Mouse (Mus musculus) embryonic facial prominence, embryonic 14.5 days (tissue): ENCODE measurements around the gene Phip. TPM values are rescaled to one million over a fixed set of nuclear protein-coding genes. Genes with fewer than 3 reads are reported as not detected.

Experiments
- ATAC-seq: fragments of 200-750 bp; cut with Nextera tagmentation; 2 replicates; pipeline ENCODE4 v1.8.0; 2017; ENCODE audit warnings: low read depth, moderate number of reproducible peaks, moderate TSS enrichment
- DNase-seq: peaks from one replicate; pipeline ENCODE4 v3.0.0-alpha.2; 2015; ENCODE audit warnings: low spot score
- H3K27ac ChIP-seq: fragments of 300-500 bp; sonication (generic); replicated peaks from 2 replicates; pipeline ENCODE4 v1.5.1; 2014; ENCODE audit warnings: low read depth, mild to moderate bottlenecking, low read length, moderate library complexity
- H3K27me3 ChIP-seq: fragments of 300-500 bp; sonication (generic); replicated peaks from 2 replicates; pipeline ENCODE4 v1.6.1; 2014; ENCODE audit warnings: low read length; ENCODE audit not compliant: control insufficient read depth, insufficient read depth
- H3K36me3 ChIP-seq: fragments of 300-500 bp; sonication (generic); 2 replicates; pipeline ENCODE4 v1.6.1; 2014; ENCODE audit warnings: low read length, mixed read lengths; ENCODE audit not compliant: control insufficient read depth, insufficient read depth
- H3K4me1 ChIP-seq: fragments of 300-500 bp; sonication (generic); 2 replicates; pipeline ENCODE4 v1.6.1; 2014; ENCODE audit warnings: antibody characterized with exemption, low read length; ENCODE audit not compliant: control insufficient read depth, insufficient read depth
- H3K4me2 ChIP-seq: fragments of 300-500 bp; sonication (generic); 2 replicates; pipeline ENCODE4 v1.6.1; 2014; ENCODE audit warnings: low read depth, mild to moderate bottlenecking, low read length, moderate library complexity, mixed read lengths
- H3K4me3 ChIP-seq: fragments of 300-500 bp; sonication (generic); 2 replicates; pipeline ENCODE4 v1.5.1; 2014; ENCODE audit warnings: low read depth, mild to moderate bottlenecking, low read length
- H3K9ac ChIP-seq: fragments of 300-500 bp; sonication (generic); 2 replicates; pipeline ENCODE4 v1.6.1; 2014; ENCODE audit warnings: low read depth, mild to moderate bottlenecking, low read length, moderate library complexity, mixed read lengths
- H3K9me3 ChIP-seq: fragments of 300-500 bp; sonication (generic); 2 replicates; pipeline ENCODE4 v1.6.1; 2016; ENCODE audit warnings: low read length; ENCODE audit not compliant: control insufficient read depth
- WGBS: fragments of 180-500 bp; shearing (Covaris S2); extraction: QIAGEN DNeasy Blood & Tissue Kit; methylation state at CpG from one replicate; pipeline ENCODE4 v1.1.7; 2014; 5-methylcytosine and 5-hydroxymethylcytosine counted together
- polyA plus RNA-seq: library from polyadenylated mRNA; unstranded; fragments of >200 nt; fragmentation: Nextera tagmentation; extraction: Ambion mirVana; gene quantifications from 2 replicates; pipeline ENCODE4 v1.2.1, GENCODE M21; 2014

Phip gene
- polyA plus RNA-seq, 1 experiment from 2014 or later: 72.8 TPM

DNA sequence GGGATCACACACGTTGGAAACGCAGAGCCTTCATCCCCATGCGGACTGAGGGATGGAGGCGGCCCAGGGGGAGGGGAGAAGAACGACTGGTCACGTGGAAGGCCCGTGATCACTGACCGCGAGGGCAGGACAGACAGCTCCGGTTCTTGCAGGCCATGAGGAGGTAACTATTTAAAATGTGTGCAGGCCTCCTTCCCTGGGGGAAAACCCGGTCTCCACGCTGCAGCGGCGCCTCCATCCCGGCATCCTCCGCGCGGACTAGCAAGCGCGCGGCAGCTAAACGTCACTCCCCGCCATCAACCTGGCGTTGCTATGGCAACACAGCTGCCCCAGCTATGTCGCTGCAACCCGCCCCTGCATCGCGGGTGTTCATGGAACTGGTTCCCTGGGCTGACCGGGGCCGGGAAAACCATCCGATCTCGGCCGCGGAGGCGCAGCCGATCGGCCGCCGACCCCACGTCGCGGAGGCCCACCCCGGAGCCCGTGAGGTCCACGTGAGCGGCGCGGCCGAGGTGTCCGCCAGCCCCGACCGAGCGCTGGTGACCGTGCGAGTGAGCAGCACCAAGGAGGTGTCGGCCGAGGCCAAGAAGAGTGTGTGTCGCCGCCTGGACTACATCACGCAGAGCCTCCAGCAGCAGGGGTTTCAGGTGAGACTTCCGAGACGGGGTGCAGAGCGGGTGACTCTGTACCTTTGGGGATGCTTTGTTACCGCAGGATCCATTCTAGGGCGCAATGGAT lies 145.5 kb downstream of the Phip start:
- H3K36me3 ChIP-seq: no peaks in the 10 kb centered on the region
- DNase-seq: peak; percentile 97
- peak overlapping the region; percentile 90 for H3K9ac ChIP-seq
- H3K4me3 ChIP-seq: peak overlapping the region; percentile 83
- peaks cover 4% of the 10 kb centered on the region; the same call in 1 of the 2 replicates for H3K4me1 ChIP-seq
- WGBS: under 1% methylated on average over 43 of the region's 65 CpGs
- H3K27me3 ChIP-seq: no peaks in the 10 kb centered on the region
- peak overlapping the region; percentile 72 for H3K4me2 ChIP-seq
- peak; percentile 96 for ATAC-seq
- H3K27ac ChIP-seq: peak overlapping the region; percentile 89
- no peaks in the 10 kb centered on the region for H3K9me3 ChIP-seq

DNA sequence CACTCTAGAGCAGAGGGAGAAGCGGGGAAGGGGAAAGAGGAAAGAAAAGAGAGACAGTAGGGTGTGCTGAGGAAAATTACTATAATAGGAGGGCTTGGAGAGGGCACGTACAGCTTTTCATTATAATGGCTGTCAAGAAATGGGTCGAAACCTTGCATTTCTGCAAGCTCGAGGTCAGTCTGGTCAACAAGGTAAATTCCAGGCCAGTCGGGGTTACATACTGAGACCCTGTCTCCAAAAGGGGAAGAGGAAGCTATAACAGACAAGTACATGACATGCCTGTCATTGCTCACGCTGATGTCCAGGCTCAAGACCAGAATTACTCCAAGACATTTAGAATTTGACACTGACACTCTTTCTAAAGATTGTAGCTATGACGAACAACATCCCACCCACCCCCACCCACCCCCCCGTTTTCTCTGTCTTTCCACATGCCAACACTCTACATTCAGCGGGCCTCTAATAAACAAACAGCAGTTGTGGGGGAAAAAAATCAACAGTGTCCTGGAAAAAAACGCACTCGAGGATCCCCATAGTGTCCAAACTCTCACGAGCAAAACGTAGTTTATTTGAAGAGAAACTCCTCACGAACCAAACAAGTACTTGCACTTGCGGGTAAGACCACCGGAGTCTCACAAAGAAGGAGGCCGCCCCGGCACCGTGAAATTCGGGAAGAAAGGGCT lies 146.2 kb downstream of the Phip start, which contains the start of gene Irak1bp1:
Gene Irak1bp1 (plus strand): TSS at position 534 of the 683 bp plus-strand sequence.
- ATAC-seq: 0 out of 2 replicates have a peak, but pooled peaks have one; percentile 1
- H3K9me3 ChIP-seq: no peaks in the 10 kb centered on the region
- H3K9ac ChIP-seq: peak within 1 kb of the TSS; percentile 90
- 9% methylated on average over 20 of the region's 20 CpGs for WGBS
- peak within 1 kb of the TSS; percentile 83 for H3K4me3 ChIP-seq
- no peak for DNase-seq
- H3K36me3 ChIP-seq: no peaks in the 10 kb centered on the region
- H3K27ac ChIP-seq: peak within 1 kb of the TSS; percentile 89
- no peaks in the 10 kb centered on the region for H3K27me3 ChIP-seq
- H3K4me2 ChIP-seq: peak within 1 kb of the TSS; percentile 72
- peaks cover 4% of the 10 kb centered on the region; the same call in 1 of the 2 replicates for H3K4me1 ChIP-seq

DNA sequence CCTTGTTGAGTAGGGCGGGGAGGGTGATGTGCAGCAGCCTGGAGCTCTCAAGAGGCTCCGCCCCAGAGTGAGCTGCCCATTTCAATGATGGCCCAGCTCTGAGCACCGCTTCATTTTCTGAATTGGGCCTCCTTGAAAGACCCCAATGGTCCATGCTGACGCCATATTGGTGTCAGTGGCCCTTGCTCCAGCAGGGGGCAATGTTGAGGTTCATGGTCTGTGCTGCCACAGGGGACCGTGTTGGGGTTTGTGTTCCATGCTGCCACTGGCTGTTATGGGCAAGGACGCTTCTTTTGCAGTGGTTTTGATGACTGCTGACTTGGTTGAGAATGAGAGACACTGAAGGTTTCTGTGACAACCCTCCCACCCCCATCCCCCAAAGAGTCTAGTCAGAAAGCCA lies 148.9 kb downstream of the Phip start:
- ATAC-seq: no peak
- H3K36me3 ChIP-seq: no peaks in the 10 kb centered on the region
- 96% methylated on average over 6 of the region's 6 CpGs for WGBS

More for the DNA sequence above, 148.9 kb downstream of the Phip start:
- DNase-seq: no peak
- no peak overlapping the region for H3K9ac ChIP-seq
- peaks cover 4% of the 10 kb centered on the region; the same call in 1 of the 2 replicates for H3K4me1 ChIP-seq
- H3K4me2 ChIP-seq: no peak overlapping the region
- no peak overlapping the region for H3K27ac ChIP-seq
- no peaks in the 10 kb centered on the region for H3K9me3 ChIP-seq
- H3K27me3 ChIP-seq: no peaks in the 10 kb centered on the region
- no peak overlapping the region for H3K4me3 ChIP-seq

Other genes with a start within 250 kb of the Phip start
- 18.7 and 22.3 TPM in 2 replicates for gene Irak1bp1, start 146.0 kb downstream of the Phip start, polyA plus RNA-seq
- 164 and 171 TPM in 2 replicates for gene Hmgn3, start 171.2 kb upstream of the Phip start, polyA plus RNA-seq